Mouse (Mus musculus) macrophage (primary cell): ENCODE data around the gene Fbxl21. TPM values are rescaled to one million over a fixed set of nuclear protein-coding genes. Genes with fewer than 3 reads are reported as not detected.

Source experiments
- H3K27ac ChIP-seq: fragments of 350-480 bp; formaldehyde crosslinking; 2 replicates; pipeline ENCODE4 v1.9.0; 2021
- H3K36me3 ChIP-seq: fragments of 350-480 bp; formaldehyde crosslinking; 2 replicates; pipeline ENCODE4 v1.9.0; 2021; ENCODE audit errors: inconsistent target
- H3K4me3 ChIP-seq: fragments of 350-480 bp; formaldehyde crosslinking; 2 replicates; pipeline ENCODE4 v1.9.0; 2021; ENCODE audit errors: inconsistent target
- H3K79me2 ChIP-seq: fragments of 350-480 bp; formaldehyde crosslinking; 2 replicates; pipeline ENCODE4 v1.9.0; 2021; ENCODE audit errors: inconsistent target
- WGBS: methylation state at CpG from one replicate; pipeline ENCODE4 v1.1.7; 2026; ENCODE audit warnings: inconsistent platforms; ENCODE audit not compliant: missing documents; 5-methylcytosine and 5-hydroxymethylcytosine counted together
- polyA plus RNA-seq: library from polyadenylated mRNA; stranded (reverse); fragments of 250-400 nt; gene quantifications from 3 replicates; pipeline ENCODE4 v1.2.4, GENCODE M21; 2018; ENCODE audit warnings: inconsistent platforms
- total RNA-seq, 78 experiments: library from RNA; depleted of rRNA; stranded (reverse); fragments of 250-400 nt; gene quantifications; 1 replicate in 9 of 78; 2 replicates in 24 of 78; 3 replicates in 43 of 78; 4 replicates in 2 of 78; pipeline ENCODE4 v1.2.4; 2018; ENCODE audit warnings: inconsistent platforms in 56 of 78

The Fbxl21 gene
- total RNA-seq (2018; cell fraction: chromatin; rRNA removed): 1 to 10 TPM in 10 of 26 experiments, under 1 TPM in 13, not detected in 3; 0.18 to 2.0 (median 0.92) TPM
- total RNA-seq (2018; cell fraction: cytosol; rRNA removed): 1 to 10 TPM in 1 of 26 experiments, under 1 TPM in 25; 0.36 to 1.1 (median 0.52) TPM
- total RNA-seq (2018; cell fraction: nucleus; rRNA removed): 1 to 10 TPM in 7 of 26 experiments, under 1 TPM in 15, not detected in 4; 0.17 to 2.2 (median 0.77) TPM
- polyA plus RNA-seq: 0.55 to 0.82 TPM (median 0.63 TPM) in 3 replicates

GRCm38 (mm10) chr13:56522081-56522820, at the start of gene Fbxl21:
Gene Fbxl21, plus strand, starts transcription at chr13:56522472.
- WGBS: 2% methylated on average over 54 of the region's 56 CpGs
- no peaks in the 10 kb centered on the region for H3K36me3 ChIP-seq
- H3K79me2 ChIP-seq: no peaks in the 10 kb centered on the region
- H3K27ac ChIP-seq: no peak within 1 kb of the TSS
- H3K4me3 ChIP-seq: peak within 1 kb of the TSS; percentile 41

- H3K79me2 ChIP-seq: no peaks in the 10 kb centered on the region
- H3K4me3 ChIP-seq: no peak overlapping the region
- WGBS: 81% methylated on average over 9 of the region's 9 CpGs
- no peak overlapping the region for H3K27ac ChIP-seq
- no peaks in the 10 kb centered on the region for H3K36me3 ChIP-seq
These were observed 49.6 kb upstream of the Fbxl21 start for GRCm38 (mm10) chr13:56472661-56473060.

GRCm38 (mm10) chr13:56475363-56475762, 46.9 kb upstream of the Fbxl21 start:
- WGBS: 33% methylated on average over 4 of the region's 4 CpGs
- no peak overlapping the region for H3K4me3 ChIP-seq

GRCm38 (mm10) chr13:56476790-56477189, 45.5 kb upstream of the Fbxl21 start:
- WGBS: 14% methylated on average over 5 of the region's 5 CpGs
- H3K27ac ChIP-seq: no peak overlapping the region
- no peak overlapping the region for H3K4me3 ChIP-seq
- H3K36me3 ChIP-seq: no peaks in the 10 kb centered on the region
- H3K79me2 ChIP-seq: no peaks in the 10 kb centered on the region

More at GRCm38 (mm10) chr13:56475363-56475762, 46.9 kb upstream of the Fbxl21 start:
- Histone ChIP-seq H3K36me3 (no peaks in the 10 kb centered on the region), H3K27ac (no peak overlapping the region), H3K79me2 (no peaks in the 10 kb centered on the region)

- no peak overlapping the region for H3K27ac ChIP-seq
- WGBS: 3% methylated on average over 6 of the region's 6 CpGs
- no peaks in the 10 kb centered on the region for H3K36me3 ChIP-seq
- H3K79me2 ChIP-seq: no peaks in the 10 kb centered on the region
- H3K4me3 ChIP-seq: no peak overlapping the region
These were observed 45.0 kb upstream of the Fbxl21 start for GRCm38 (mm10) chr13:56477271-56477670.

GRCm38 (mm10) chr13:56478027-56478426, 44.2 kb upstream of the Fbxl21 start:
- 89% methylated on average over 6 of the region's 6 CpGs for WGBS
- no peaks in the 10 kb centered on the region for H3K36me3 ChIP-seq

GRCm38 (mm10) chr13:56482146-56482545, 40.1 kb upstream of the Fbxl21 start, which contains the start of gene Il9:
Gene Il9, minus strand, starts transcription at chr13:56482246.
- Histone ChIP-seq H3K27ac (no peak within 1 kb of the TSS), H3K79me2 (no peaks in the 10 kb centered on the region), H3K4me3 (no peak within 1 kb of the TSS), H3K36me3 (no peaks in the 10 kb centered on the region)
- 79% methylated on average over 3 of the region's 3 CpGs for WGBS

More at GRCm38 (mm10) chr13:56478027-56478426, 44.2 kb upstream of the Fbxl21 start:
- Histone ChIP-seq H3K27ac (no peak overlapping the region), H3K79me2 (no peaks in the 10 kb centered on the region), H3K4me3 (no peak overlapping the region)

- Histone ChIP-seq H3K79me2 (no peaks in the 10 kb centered on the region), H3K36me3 (no peaks in the 10 kb centered on the region), H3K27ac (no peak overlapping the region), H3K4me3 (no peak overlapping the region)
- 41% methylated on average over 5 of the region's 5 CpGs for WGBS
These were observed 34.3 kb upstream of the Fbxl21 start for GRCm38 (mm10) chr13:56488012-56488411.

GRCm38 (mm10) chr13:56494440-56494839, 27.8 kb upstream of the Fbxl21 start:
- H3K4me3 ChIP-seq: no peak overlapping the region
- H3K79me2 ChIP-seq: no peaks in the 10 kb centered on the region
- no peak overlapping the region for H3K27ac ChIP-seq
- WGBS: 92% methylated on average over 3 of the region's 3 CpGs
- no peaks in the 10 kb centered on the region for H3K36me3 ChIP-seq

GRCm38 (mm10) chr13:56500132-56500531, 22.1 kb upstream of the Fbxl21 start:
- 82% methylated on average over 3 of the region's 3 CpGs for WGBS
- Histone ChIP-seq H3K36me3 (no peaks in the 10 kb centered on the region), H3K27ac (no peak overlapping the region), H3K4me3 (no peak overlapping the region), H3K79me2 (no peaks in the 10 kb centered on the region)

- H3K4me3 ChIP-seq: no peak overlapping the region
- H3K27ac ChIP-seq: no peak overlapping the region
- no peaks in the 10 kb centered on the region for H3K36me3 ChIP-seq
- no peaks in the 10 kb centered on the region for H3K79me2 ChIP-seq
- 89% methylated on average over 8 of the region's 8 CpGs for WGBS
These were observed 21.6 kb upstream of the Fbxl21 start for GRCm38 (mm10) chr13:56500636-56501035.

- Histone ChIP-seq H3K79me2 (no peaks in the 10 kb centered on the region), H3K4me3 (no peak overlapping the region), H3K36me3 (no peaks in the 10 kb centered on the region), H3K27ac (no peak overlapping the region)
- WGBS: 30% methylated on average over 6 of the region's 6 CpGs
These were observed 20.3 kb upstream of the Fbxl21 start for GRCm38 (mm10) chr13:56501866-56502420.

GRCm38 (mm10) chr13:56506871-56507496, 15.3 kb upstream of the Fbxl21 start:
- H3K36me3 ChIP-seq: no peaks in the 10 kb centered on the region
- 31% methylated on average over 6 of the region's 6 CpGs for WGBS

GRCm38 (mm10) chr13:56509796-56510195, 12.5 kb upstream of the Fbxl21 start:
- H3K79me2 ChIP-seq: no peaks in the 10 kb centered on the region
- H3K4me3 ChIP-seq: no peak overlapping the region
- no peak overlapping the region for H3K27ac ChIP-seq
- H3K36me3 ChIP-seq: no peaks in the 10 kb centered on the region
- 96% methylated on average over 2 of the region's 2 CpGs for WGBS

More at GRCm38 (mm10) chr13:56506871-56507496, 15.3 kb upstream of the Fbxl21 start:
- Histone ChIP-seq H3K4me3 (no peak overlapping the region), H3K79me2 (no peaks in the 10 kb centered on the region), H3K27ac (no peak overlapping the region)

- H3K79me2 ChIP-seq: no peaks in the 10 kb centered on the region
- H3K4me3 ChIP-seq: no peak overlapping the region
- no peaks in the 10 kb centered on the region for H3K36me3 ChIP-seq
- no peak overlapping the region for H3K27ac ChIP-seq
These were observed 8.7 kb upstream of the Fbxl21 start for GRCm38 (mm10) chr13:56513595-56513994.
